Mouse (Mus musculus): ENCODE data around the gene Med12l. TPM values are rescaled to one million over a fixed set of nuclear protein-coding genes. Genes with fewer than 3 reads are reported as not detected.

The Med12l gene
- polyA plus RNA-seq, 1 experiment, result 0.71 TPM

DNA sequence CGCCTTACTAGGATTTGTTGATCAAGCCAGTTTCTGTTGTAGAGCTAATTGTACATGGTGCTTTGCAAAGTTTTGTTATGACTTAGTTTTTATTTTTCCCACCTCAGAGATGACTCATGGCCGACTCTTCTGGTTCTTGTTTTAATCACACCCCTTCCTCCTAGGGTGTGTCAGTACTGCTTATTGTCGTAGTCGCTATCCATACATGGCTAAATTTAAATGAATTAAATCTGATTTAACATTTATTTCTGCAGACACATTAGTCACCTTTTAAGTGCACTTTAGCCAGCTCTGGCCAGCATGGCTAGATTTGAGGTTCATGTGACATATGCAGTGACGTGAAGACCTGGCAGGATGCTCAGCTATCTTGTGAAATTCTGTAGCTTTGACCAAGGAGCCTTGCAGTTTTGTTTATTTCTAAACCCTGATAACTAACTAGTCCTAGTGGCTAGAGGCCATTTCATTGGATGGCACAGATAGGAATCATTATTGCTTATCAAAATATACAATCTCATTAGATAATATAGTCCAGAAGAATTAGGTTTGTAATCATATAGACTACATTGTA lies 291.0 kb downstream of the Med12l start:
- TF ChIP-seq CTCF (IDR thresholded peaks at IDR 0.05; ENCODE audit: insufficient read depth, low read length) (no peak), POLR2A (IDR thresholded peaks at IDR 0.05; ENCODE audit: borderline replicate concordance, extremely low read depth, low read depth, low read length) (no peak)

DNA sequence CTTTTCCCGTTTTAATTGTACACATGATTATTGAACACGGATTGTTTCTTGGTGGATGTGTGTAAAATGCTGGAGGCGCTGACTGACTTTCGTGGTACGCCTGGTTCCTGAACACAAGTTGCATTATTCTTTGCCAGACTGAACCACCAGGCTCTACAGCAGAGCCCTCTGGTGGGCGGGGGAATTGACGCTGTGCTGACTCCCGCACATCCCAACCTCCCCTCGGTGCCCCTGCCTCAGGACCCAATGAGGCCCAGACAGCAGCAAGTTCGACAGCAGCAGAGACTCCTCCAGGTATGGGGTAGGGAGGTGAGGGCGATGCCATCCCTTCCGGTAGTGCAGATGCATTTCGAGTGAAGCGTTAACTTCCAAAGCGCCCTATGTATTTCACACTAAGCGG lies 292.0 kb downstream of the Med12l start:
- TF ChIP-seq CTCF (IDR thresholded peaks at IDR 0.05; ENCODE audit: insufficient read depth, low read length) (no peak), POLR2A (IDR thresholded peaks at IDR 0.05; ENCODE audit: borderline replicate concordance, extremely low read depth, low read depth, low read length) (no peak)
- 87% methylated on average over 16 of the region's 16 CpGs for WGBS
- Histone ChIP-seq H3K4me1 (ENCODE audit: control insufficient read depth, insufficient read depth, low read length) (no peaks in the 10 kb centered on the region), H3K4me3 (replicated peaks; ENCODE audit: extremely low read depth, low read depth, low read length) (no peak overlapping the region)
- DNase-seq, result no peak

More for the DNA sequence above, 291.0 kb downstream of the Med12l start:
- WGBS, result 77% methylated on average over 5 of the region's 5 CpGs
- H3K4me1 ChIP-seq (ENCODE audit: control insufficient read depth, insufficient read depth, low read length), result no peaks in the 10 kb centered on the region
- no peak for DNase-seq
- no peak overlapping the region for H3K4me3 ChIP-seq (replicated peaks; ENCODE audit: extremely low read depth, low read depth, low read length)

GRCm38 (mm10) chr3:59304944-59305343 lies 299.3 kb downstream of the Med12l start:
- 88% methylated on average over 5 of the region's 5 CpGs for WGBS
- H3K4me3 ChIP-seq (replicated peaks; ENCODE audit: extremely low read depth, low read depth, low read length), result no peak overlapping the region
- DNase-seq, result no peak
- H3K4me1 ChIP-seq (ENCODE audit: control insufficient read depth, insufficient read depth, low read length), result no peaks in the 10 kb centered on the region
- no peak for TF ChIP-seq CTCF (IDR thresholded peaks at IDR 0.05; ENCODE audit: insufficient read depth, low read length)
- TF ChIP-seq POLR2A (IDR thresholded peaks at IDR 0.05; ENCODE audit: borderline replicate concordance, extremely low read depth, low read depth, low read length), result no peak

DNA sequence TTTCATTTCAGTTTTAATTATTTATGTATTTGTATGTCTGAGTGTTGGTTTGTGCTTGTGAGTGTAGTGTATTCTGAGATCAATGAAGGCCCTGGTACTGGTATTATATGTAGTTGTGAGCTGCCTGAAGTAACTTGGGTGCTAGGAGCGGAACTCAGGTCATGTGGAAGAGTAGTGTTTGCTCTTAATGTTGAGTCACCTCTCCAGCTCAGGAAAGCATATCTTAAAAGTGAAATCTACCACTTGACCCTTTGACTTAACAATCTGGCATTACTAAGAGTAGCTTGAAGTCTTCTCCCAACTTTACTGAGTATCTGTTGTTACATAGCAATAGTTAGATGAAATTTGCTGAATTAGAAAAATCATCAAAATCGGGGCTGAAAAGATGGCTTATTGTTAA lies 299.9 kb downstream of the Med12l start:
- no peak overlapping the region for H3K4me3 ChIP-seq (replicated peaks; ENCODE audit: extremely low read depth, low read depth, low read length)
- DNase-seq, result no peak
- no peaks in the 10 kb centered on the region for H3K4me1 ChIP-seq (ENCODE audit: control insufficient read depth, insufficient read depth, low read length)
- WGBS, result 88% methylated on average over 2 of the region's 2 CpGs
- no peak for TF ChIP-seq POLR2A (IDR thresholded peaks at IDR 0.05; ENCODE audit: borderline replicate concordance, extremely low read depth, low read depth, low read length)
- TF ChIP-seq CTCF (IDR thresholded peaks at IDR 0.05; ENCODE audit: insufficient read depth, low read length), result no peak

GRCm38 (mm10) chr3:59312610-59313009 lies 307.0 kb downstream of the Med12l start:
- H3K4me1 ChIP-seq (ENCODE audit: control insufficient read depth, insufficient read depth, low read length), result no peaks in the 10 kb centered on the region; the same call in 1 of the 2 replicates
- no peak for DNase-seq

DNA sequence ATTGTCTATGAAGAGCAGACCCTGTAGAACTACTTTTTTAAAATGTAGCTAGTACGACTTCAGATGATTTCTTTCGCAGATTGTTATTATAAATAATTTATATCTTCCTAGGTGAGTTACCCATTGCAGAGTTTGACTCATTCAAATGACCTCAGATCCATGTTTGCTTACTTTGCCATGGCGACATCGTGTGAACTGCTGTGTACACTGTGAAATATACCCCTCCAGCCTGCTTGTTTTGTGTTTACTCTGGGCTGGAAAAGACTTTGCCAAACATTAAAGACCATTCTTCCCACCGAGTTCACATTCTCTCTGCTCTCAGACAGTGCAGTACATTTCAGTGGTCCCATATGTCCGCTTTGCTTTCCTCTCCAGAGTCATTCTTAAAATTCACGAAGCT lies 310.5 kb downstream of the Med12l start:
- whole genome bisulfite sequencing, result 64% methylated on average over 7 of the region's 7 CpGs
- Histone ChIP-seq H3K4me3 (replicated peaks; ENCODE audit: extremely low read depth, low read depth, low read length) (no peak overlapping the region), H3K4me1 (ENCODE audit: control insufficient read depth, insufficient read depth, low read length) (no peaks in the 10 kb centered on the region; the same call in 1 of the 2 replicates)
- no peak for TF ChIP-seq CTCF (IDR thresholded peaks at IDR 0.05; ENCODE audit: insufficient read depth, low read length)
- no peak for TF ChIP-seq POLR2A (IDR thresholded peaks at IDR 0.05; ENCODE audit: borderline replicate concordance, extremely low read depth, low read depth, low read length)
- no peak for DNase-seq

More at GRCm38 (mm10) chr3:59312610-59313009, 307.0 kb downstream of the Med12l start:
- H3K4me3 ChIP-seq (replicated peaks; ENCODE audit: extremely low read depth, low read depth, low read length), result no peak overlapping the region
- TF ChIP-seq POLR2A (IDR thresholded peaks at IDR 0.05; ENCODE audit: borderline replicate concordance, extremely low read depth, low read depth, low read length) (no peak), CTCF (IDR thresholded peaks at IDR 0.05; ENCODE audit: insufficient read depth, low read length) (no peak)
- WGBS, result 75% methylated on average over 10 of the region's 10 CpGs

- DNase-seq, result peak; percentile 46
- Histone ChIP-seq H3K4me1 (ENCODE audit: control insufficient read depth, insufficient read depth, low read length) (no peaks in the 10 kb centered on the region), H3K4me3 (replicated peaks; ENCODE audit: extremely low read depth, low read depth, low read length) (no peak overlapping the region)
- TF ChIP-seq CTCF (IDR thresholded peaks at IDR 0.05; ENCODE audit: insufficient read depth, low read length), result 0 out of 2 replicates have a peak, but pooled peaks have one; percentile 7
- no peak for TF ChIP-seq POLR2A (IDR thresholded peaks at IDR 0.05; ENCODE audit: borderline replicate concordance, extremely low read depth, low read depth, low read length)
- 48% methylated on average over 7 of the region's 7 CpGs for WGBS
Observed at GRCm38 (mm10) chr3:59321278-59321876, 315.8 kb downstream of the Med12l start.

GRCm38 (mm10) chr3:59328526-59328925 lies 322.9 kb downstream of the Med12l start:
- Histone ChIP-seq H3K4me1 (ENCODE audit: control insufficient read depth, insufficient read depth, low read length) (no peaks in the 10 kb centered on the region), H3K4me3 (replicated peaks; ENCODE audit: extremely low read depth, low read depth, low read length) (no peak overlapping the region)
- WGBS, result 82% methylated on average over 2 of the region's 2 CpGs
- TF ChIP-seq POLR2A (IDR thresholded peaks at IDR 0.05; ENCODE audit: borderline replicate concordance, extremely low read depth, low read depth, low read length) (no peak), CTCF (IDR thresholded peaks at IDR 0.05; ENCODE audit: insufficient read depth, low read length) (no peak)
- DNase-seq, result no peak

GRCm38 (mm10) chr3:59341647-59342427 lies 336.2 kb downstream of the Med12l start:
- WGBS, result 52% methylated on average over 11 of the region's 11 CpGs
- H3K4me3 ChIP-seq (replicated peaks; ENCODE audit: extremely low read depth, low read depth, low read length), result no peak overlapping the region
- no peak for DNase-seq
- TF ChIP-seq POLR2A (IDR thresholded peaks at IDR 0.05; ENCODE audit: borderline replicate concordance, extremely low read depth, low read depth, low read length), result no peak
- TF ChIP-seq CTCF (IDR thresholded peaks at IDR 0.05; ENCODE audit: insufficient read depth, low read length), result no peak
- peaks cover 2% of the 10 kb centered on the region; the same call in 1 of the 2 replicates for H3K4me1 ChIP-seq (ENCODE audit: control insufficient read depth, insufficient read depth, low read length)

Data from lung, adult 2 months (tissue).